ENCODE assay signal across 8 mouse cellular contexts in the genomic region with DNA sequence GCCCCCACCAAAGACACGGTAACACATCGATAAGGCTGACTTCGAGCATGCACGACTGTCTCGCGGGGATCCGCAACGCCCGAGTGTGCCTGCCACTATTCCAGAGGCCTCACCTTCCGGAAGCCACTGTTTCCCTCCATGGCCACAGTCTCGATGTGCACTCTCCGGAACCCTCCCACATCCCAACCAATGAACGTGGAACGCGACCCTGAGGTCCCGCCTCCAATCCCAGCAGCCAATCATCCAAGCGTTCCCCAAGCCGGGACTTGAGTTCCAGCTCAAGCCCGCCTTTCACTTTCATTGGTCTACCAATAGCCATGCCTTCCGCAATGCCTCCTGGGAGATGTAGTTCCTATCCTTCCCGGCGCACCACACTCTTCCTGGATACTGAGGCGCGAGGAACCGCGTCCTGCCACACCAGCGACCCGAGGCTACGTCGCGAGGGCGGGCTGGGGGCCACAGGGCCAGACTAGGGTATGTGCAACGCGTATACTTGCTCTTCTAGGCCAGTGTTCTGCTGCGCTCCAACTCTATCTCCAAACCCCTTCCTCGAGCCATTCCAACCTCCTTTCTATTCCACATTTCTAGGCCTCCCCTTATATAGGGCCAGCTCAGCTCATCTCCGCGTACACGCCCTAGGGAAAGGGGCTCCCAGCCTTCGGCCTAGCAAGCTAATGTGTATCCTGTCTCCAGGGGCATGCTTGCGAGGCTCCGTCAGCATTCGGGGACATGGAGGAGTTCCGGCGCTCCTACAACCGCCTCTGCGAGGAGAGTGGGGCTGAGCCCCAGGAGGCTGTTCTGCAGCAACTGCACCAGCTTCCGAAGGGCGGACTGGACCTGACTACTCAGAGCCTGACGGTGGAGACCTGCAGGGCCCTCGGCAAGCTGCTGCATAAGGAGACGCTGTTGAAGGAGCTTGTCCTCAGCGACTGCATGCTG. TPM values are rescaled to one million over a fixed set of nuclear protein-coding genes. Genes with fewer than 3 reads are reported as not detected.
A peak's percentile ranks its signal among the peaks of the same experiment; 100 is the strongest.
DNase-seq lines count a peak whose midpoint lies in the region; ATAC-seq and TF ChIP-seq lines count a peak whose summit lies in the region.

Cenpx (minus strand) TSS at position 159 of the 939 bp plus-strand sequence.
Lrrc45 (plus strand) TSS at position 346 of the 939 bp plus-strand sequence.

- peaks cover 26% of the 10 kb centered on the region for H3K36me3 ChIP-seq in ES-E14 (ENCODE audit: control insufficient read depth, insufficient read depth, low read length, poor library complexity, severe bottlenecking)
- peaks cover 25% of the 10 kb centered on the region for H3K36me3 ChIP-seq in forebrain, embryonic 15.5 days

- peaks cover 0 to 10% of the 10 kb centered on the region in 2 experiments; a peak in 2 of 4 replicates for H3K4me1 ChIP-seq in ES-E14 (ENCODE audit: control insufficient read depth in 2 of 2, insufficient read depth in 2 of 2, low read length in 2 of 2, poor library complexity in 1 of 2)
- H3K4me1 ChIP-seq in forebrain, embryonic 15.5 days, result peaks cover 30% of the 10 kb centered on the region
- peaks cover 14% of the 10 kb centered on the region; the same call in 1 of the 2 replicates for H3K4me1 ChIP-seq in lung, adult 2 months (ENCODE audit: control insufficient read depth, insufficient read depth, low read length)

- no peak within 1 kb of the TSS for H3K27ac ChIP-seq in ES-E14 (ENCODE audit: insufficient read depth, low read depth, low read length, poor library complexity, severe bottlenecking)
- H3K27ac ChIP-seq in forebrain, embryonic 15.5 days (replicated peaks), result peak within 1 kb of the TSS; percentile 76

- peak; percentile 98 for DNase-seq in ES-E14 (ENCODE audit: low read depth, low spot score)
- DNase-seq in cerebellum, adult 11-12 months, result peak; percentile 97
- DNase-seq in heart, postnatal 25 days (ENCODE audit: low spot score), result peak; percentile 97
- DNase-seq in layer of hippocampus, adult 18-20 months (ENCODE audit: low spot score in 2 of 2), result peak; percentile 98 to 99
- DNase-seq in lung, adult 2 months, result peak; percentile 96
- peak; percentile 97 to 99 for DNase-seq in thymus, adult 18-20 months

- intact Hi-C loops in heart, postnatal 25 days (cut with DNase I), result loop anchor here (2.0 to 10.0 kb wide), 2 partner anchors 89 to 199 kb away; partner anchors contain the start of gene Sirt7

- TF ChIP-seq POLR2A in lung, adult 2 months (IDR thresholded peaks at IDR 0.05; ENCODE audit: borderline replicate concordance, extremely low read depth, low read depth, low read length), result peak; percentile 85; the same call in 1 of the 2 replicates

- no peak for TF ChIP-seq CTCF in lung, adult 2 months (IDR thresholded peaks at IDR 0.05; ENCODE audit: insufficient read depth, low read length)

- no peaks in the 10 kb centered on the region for H3K27me3 ChIP-seq in forebrain, embryonic 15.5 days

- peak within 1 kb of the TSS; percentile 74 for H3K9ac ChIP-seq in ES-E14 (ENCODE audit: insufficient read depth, low read depth, low read length, poor library complexity, severe bottlenecking)
- H3K9ac ChIP-seq in forebrain, embryonic 15.5 days (replicated peaks), result peak within 1 kb of the TSS; percentile 71

- peak within 1 kb of the TSS; percentile 99 for H3K4me2 ChIP-seq in forebrain, embryonic 15.5 days (replicated peaks)

- ATAC-seq in forebrain, embryonic 15.5 days (replicated peaks), result peak; percentile 98
- peak; percentile 95 for ATAC-seq in neutrophil, adult 5-6 weeks (ENCODE audit: extremely low read depth, insufficient number of reproducible peaks, low FRiP score, poor library complexity, severe bottlenecking)

- H3K4me3 ChIP-seq in ES-E14 (ENCODE audit: insufficient read depth in 1 of 2, low read depth in 1 of 2, low read length in 2 of 2, poor library complexity in 1 of 2, severe bottlenecking in 1 of 2), result peak within 1 kb of the TSS; percentile 76 to 96
- peak within 1 kb of the TSS; percentile 64 for H3K4me3 ChIP-seq in forebrain, embryonic 15.5 days
- peak within 1 kb of the TSS; percentile 84 for H3K4me3 ChIP-seq in lung, adult 2 months (replicated peaks; ENCODE audit: extremely low read depth, low read depth, low read length)

- no peaks in the 10 kb centered on the region for H3K9me3 ChIP-seq in ES-E14 (ENCODE audit: control insufficient read depth, insufficient read depth, low read depth, low read length)
- no peaks in the 10 kb centered on the region for H3K9me3 ChIP-seq in forebrain, embryonic 15.5 days

- WGBS in forebrain, embryonic 15.5 days, result 1% methylated on average over 53 of the region's 53 CpGs
- WGBS in lung, adult 2 months, result 2% methylated on average over 53 of the region's 53 CpGs

- in situ Hi-C loops in ES-E14 (cut with MboI; ENCODE audit: low sequenced_read_pairs in 2 of 2, unreplicated experiment in 2 of 2), result no loop called here

TF ChIP-seq in ES-E14, 5 proteins besides CTCF, POLR2A, EP300 and RAD21:
- TF ChIP-seq CHD2 (IDR thresholded peaks at IDR 0.05; ENCODE audit: low read depth, low read length) (peak; percentile 59), ZC3H11A (IDR thresholded peaks at IDR 0.05; ENCODE audit: borderline replicate concordance, low read depth, low read length) (no peak), ZNF384 (IDR thresholded peaks at IDR 0.05; ENCODE audit: low read depth, low read length) (no peak), MAFK (IDR thresholded peaks at IDR 0.05; ENCODE audit: insufficient read depth, low read depth, low read length) (no peak), HCFC1 (IDR thresholded peaks at IDR 0.05; ENCODE audit: borderline replicate concordance, insufficient read depth, low read length) (peak; percentile 94)

RNA-seq across cellular contexts. Expression of gene Cenpx, which starts in this region (rescaled TPM):
- total RNA-seq in ES-E14 (2012; rRNA removed), result 53.9 TPM in 2 replicates
- polyA plus RNA-seq in forebrain, embryonic 15.5 days (2015; fragmentation: Nextera tagmentation; extraction: Ambion mirVana), result 97.9 and 103 TPM in 2 replicates
- 10 to 100 TPM; 31.2 to 35.7 TPM for total RNA-seq in heart, postnatal 25 days (2021)
- total RNA-seq in layer of hippocampus, adult 18-20 months (2021), result 10 to 100 TPM; 15.8 to 18.7 TPM
- 68.0 and 69.1 TPM in 2 replicates for polyA plus RNA-seq in lung, adult 2 months (2012; rRNA removed)
- 24.2 and 44.7 TPM in 2 replicates for total RNA-seq in neutrophil, adult 5-6 weeks (2017)

RNA-seq across cellular contexts. Expression of gene Lrrc45, which starts in this region (rescaled TPM):
- total RNA-seq in ES-E14 (2012; rRNA removed), result 30.3 and 65.0 TPM in 2 replicates
- polyA plus RNA-seq in forebrain, embryonic 15.5 days (2015; fragmentation: Nextera tagmentation; extraction: Ambion mirVana), result 94.1 and 94.8 TPM in 2 replicates
- total RNA-seq in heart, postnatal 25 days (2021), result 1 to 10 TPM; 5.6 to 6.2 TPM
- 10 to 100 TPM; 49.1 to 60.5 TPM for total RNA-seq in layer of hippocampus, adult 18-20 months (2021)
- polyA plus RNA-seq in lung, adult 2 months (2012; rRNA removed), result 35.6 and 40.1 TPM in 2 replicates
- 47.1 and 47.6 TPM in 2 replicates for total RNA-seq in neutrophil, adult 5-6 weeks (2017)
